Mouse (Mus musculus) E14TG2a.4 (cell line): ENCODE measurements around the gene Ccdc93.
A peak's percentile ranks its signal among the peaks of the same experiment; 100 is the strongest.

Source experiments
- H3K27me3 ChIP-seq: 2 replicates; pipeline ENCODE4 v1.6.1; 2014; ENCODE audit warnings: low read length, control low read depth; ENCODE audit not compliant: insufficient read depth
- H3K36me3 ChIP-seq: 2 replicates; pipeline ENCODE4 v1.6.1; 2014; ENCODE audit warnings: low read length, control low read depth; ENCODE audit not compliant: insufficient read depth
- H3K4me1 ChIP-seq: replicated peaks from 2 replicates; pipeline ENCODE4 v1.6.1; 2014; ENCODE audit warnings: low read depth, low read length, control low read depth
- H3K4me3 ChIP-seq: replicated peaks from 2 replicates; pipeline ENCODE4 v1.5.1; 2014; ENCODE audit warnings: mild to moderate bottlenecking, low read length
- H3K9me3 ChIP-seq: 2 replicates; pipeline ENCODE4 v1.6.1; 2014; ENCODE audit warnings: low read length, control low read depth
- CTCF ChIP-seq: conservative IDR thresholded peaks from 2 replicates; pipeline ENCODE4 v1.5.1; 2014; ENCODE audit warnings: low read length
- NANOG ChIP-seq: IDR thresholded peaks from 2 replicates; pipeline ENCODE4 v1.6.1; 2014; ENCODE audit warnings: borderline replicate concordance, low read length, mixed read lengths
- POU5F1 ChIP-seq: IDR thresholded peaks from 2 replicates; pipeline ENCODE4 v1.6.1; 2014; ENCODE audit warnings: low read length, borderline replicate concordance

Ccdc93 gene

GRCm38 (mm10) chr1:121548667-121549066 lies 117.8 kb downstream of the Ccdc93 start:
- TF ChIP-seq CTCF = no peak
- no peak for TF ChIP-seq NANOG
- no peak for TF ChIP-seq POU5F1
- no peaks in the 10 kb centered on the region for H3K27me3 ChIP-seq
- no peak overlapping the region for H3K4me3 ChIP-seq
- peaks cover 27% of the 10 kb centered on the region for H3K36me3 ChIP-seq
- no peaks in the 10 kb centered on the region for H3K9me3 ChIP-seq
- peaks cover 24% of the 10 kb centered on the region for H3K4me1 ChIP-seq

- Histone ChIP-seq H3K4me3 (no peak overlapping the region), H3K27me3 (no peaks in the 10 kb centered on the region), H3K9me3 (no peaks in the 10 kb centered on the region), H3K4me1 (peaks cover 24% of the 10 kb centered on the region), H3K36me3 (peaks cover 33% of the 10 kb centered on the region)
- TF ChIP-seq NANOG = no peak
- TF ChIP-seq POU5F1 = no peak
- peak; percentile 43 for TF ChIP-seq CTCF
Measured at GRCm38 (mm10) chr1:121549456-121549855, 118.6 kb downstream of the Ccdc93 start.

- TF ChIP-seq NANOG (no peak), CTCF (no peak), POU5F1 (no peak)
- H3K4me1 ChIP-seq = peaks cover 24% of the 10 kb centered on the region
- peaks cover 48% of the 10 kb centered on the region for H3K36me3 ChIP-seq
- no peaks in the 10 kb centered on the region for H3K27me3 ChIP-seq
- H3K4me3 ChIP-seq = no peak overlapping the region
- no peaks in the 10 kb centered on the region for H3K9me3 ChIP-seq
Measured at GRCm38 (mm10) chr1:121550801-121551456, 120.1 kb downstream of the Ccdc93 start.

GRCm38 (mm10) chr1:121551457-121551835 lies 120.6 kb downstream of the Ccdc93 start:
- H3K36me3 ChIP-seq = peaks cover 53% of the 10 kb centered on the region
- no peak for TF ChIP-seq POU5F1
- peaks cover 24% of the 10 kb centered on the region for H3K4me1 ChIP-seq
- no peak overlapping the region for H3K4me3 ChIP-seq
- no peaks in the 10 kb centered on the region for H3K27me3 ChIP-seq
- no peaks in the 10 kb centered on the region for H3K9me3 ChIP-seq
